Mouse (Mus musculus) neural tube, embryonic 11.5 days (tissue): ENCODE measurements around the gene Gm45785. TPM values are rescaled to one million over a fixed set of nuclear protein-coding genes. Genes with fewer than 3 reads are reported as not detected.

Experiments used
- ATAC-seq: fragments of 200-750 bp; cut with Nextera tagmentation; 2 replicates; pipeline ENCODE4 v1.8.0; 2017; ENCODE audit warnings: moderate number of reproducible peaks, mild to moderate bottlenecking, moderate TSS enrichment, moderate library complexity; ENCODE audit not compliant: insufficient read depth, low FRiP score, low TSS enrichment
- DNase-seq: peaks from one replicate; pipeline ENCODE4 v3.0.0-alpha.2; 2015; ENCODE audit warnings: low spot score
- H3K27ac ChIP-seq: fragments of 300-500 bp; sonication (generic); 2 replicates; pipeline ENCODE4 v1.5.1; 2014; ENCODE audit warnings: low read depth, mild to moderate bottlenecking, low read length
- H3K27me3 ChIP-seq: fragments of 300-500 bp; sonication (generic); 2 replicates; pipeline ENCODE4 v1.6.1; 2014; ENCODE audit warnings: mild to moderate bottlenecking, low read length, mixed read lengths; ENCODE audit not compliant: control insufficient read depth, insufficient read depth
- H3K36me3 ChIP-seq: fragments of 300-500 bp; sonication (generic); 2 replicates; pipeline ENCODE4 v1.6.1; 2014; ENCODE audit warnings: mild to moderate bottlenecking, low read length, moderate library complexity, mixed read lengths; ENCODE audit not compliant: control insufficient read depth, insufficient read depth
- H3K4me1 ChIP-seq: fragments of 300-500 bp; sonication (generic); 2 replicates; pipeline ENCODE4 v1.6.1; 2014; ENCODE audit warnings: low read length, mixed read lengths; ENCODE audit not compliant: control insufficient read depth, insufficient read depth
- H3K4me2 ChIP-seq: fragments of 300-500 bp; sonication (generic); 2 replicates; pipeline ENCODE4 v1.6.1; 2014; ENCODE audit warnings: low read depth, mild to moderate bottlenecking, moderate library complexity
- H3K4me3 ChIP-seq: fragments of 300-500 bp; sonication (generic); 2 replicates; pipeline ENCODE4 v1.5.1; 2014; ENCODE audit warnings: low read depth, low read length
- H3K9ac ChIP-seq: fragments of 300-500 bp; sonication (generic); 2 replicates; pipeline ENCODE4 v1.6.1; 2014; ENCODE audit warnings: mild to moderate bottlenecking, low read length
- H3K9me3 ChIP-seq: fragments of 300-500 bp; sonication (generic); 2 replicates; pipeline ENCODE4 v1.6.1; 2016; ENCODE audit warnings: low read length; ENCODE audit not compliant: control insufficient read depth
- WGBS: fragments of 180-500 bp; shearing (Covaris S2); extraction: QIAGEN DNeasy Blood & Tissue Kit; methylation state at CpG from one replicate; pipeline ENCODE4 v1.1.7; 2014; 5-methylcytosine and 5-hydroxymethylcytosine counted together
- polyA plus RNA-seq: library from polyadenylated mRNA; unstranded; fragments of >200 nt; fragmentation: Nextera tagmentation; extraction: Ambion mirVana; gene quantifications from 2 replicates; pipeline ENCODE4 v1.2.1, GENCODE M21; 2014

Gene Gm45785
- polyA plus RNA-seq, 1 experiment from 2014 or later, result not detected

GRCm38 (mm10) chr7:140828171-140828881, 27.8 kb downstream of the Gm45785 start:
- DNase-seq, result peak; percentile 20

GRCm38 (mm10) chr7:140822731-140823130, 33.4 kb downstream of the Gm45785 start:
- H3K9me3 ChIP-seq, result no peaks in the 10 kb centered on the region
- no peaks in the 10 kb centered on the region for H3K27me3 ChIP-seq
- no peaks in the 10 kb centered on the region for H3K4me1 ChIP-seq
- no peak for DNase-seq
- no peak overlapping the region for H3K9ac ChIP-seq
- no peak overlapping the region for H3K4me3 ChIP-seq
- no peak for ATAC-seq
- H3K27ac ChIP-seq, result no peak overlapping the region
- no peaks in the 10 kb centered on the region for H3K36me3 ChIP-seq
- WGBS, result 95% methylated on average over 4 of the region's 4 CpGs
- H3K4me2 ChIP-seq, result no peak overlapping the region

More at GRCm38 (mm10) chr7:140828171-140828881, 27.8 kb downstream of the Gm45785 start:
- ATAC-seq, result no peak
- WGBS, result 50% methylated on average over 8 of the region's 8 CpGs
- no peaks in the 10 kb centered on the region for H3K27me3 ChIP-seq
- no peak overlapping the region for H3K4me2 ChIP-seq
- H3K36me3 ChIP-seq, result no peaks in the 10 kb centered on the region
- no peak overlapping the region for H3K9ac ChIP-seq
- H3K9me3 ChIP-seq, result no peaks in the 10 kb centered on the region
- no peaks in the 10 kb centered on the region for H3K4me1 ChIP-seq
- H3K4me3 ChIP-seq, result no peak overlapping the region
- H3K27ac ChIP-seq, result no peak overlapping the region

DNA sequence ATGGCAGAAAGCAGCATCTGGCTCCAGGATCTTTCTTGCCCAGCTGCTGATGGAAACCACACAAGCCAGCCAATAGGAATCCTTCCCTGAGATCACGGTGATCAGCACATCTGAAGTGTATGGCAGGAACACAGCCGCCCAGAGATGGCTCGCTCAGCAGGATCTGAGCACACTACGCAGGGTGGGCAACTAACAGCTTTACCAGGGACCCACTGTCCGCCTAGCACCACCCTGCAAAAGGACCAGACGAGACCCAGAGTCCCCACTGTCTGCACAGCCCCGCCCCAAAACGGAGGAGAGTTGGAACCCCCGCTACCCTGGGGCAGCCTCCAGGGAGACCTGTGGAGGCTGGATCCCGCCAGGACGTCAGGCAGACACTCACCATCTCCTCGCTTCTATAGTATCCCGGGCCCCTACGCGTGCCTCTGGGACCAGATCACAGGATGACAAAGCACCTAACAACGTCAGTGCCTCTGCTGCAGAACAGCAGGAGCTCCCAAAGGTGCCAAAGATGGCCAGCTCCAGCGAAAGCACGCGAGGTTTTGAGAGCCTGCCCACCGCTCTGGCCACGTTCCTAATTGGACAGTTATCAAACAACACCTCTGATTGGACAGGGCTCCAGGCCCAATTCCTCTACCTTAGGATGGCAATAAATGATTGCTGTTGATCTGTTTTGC, 34.3 kb downstream of the Gm45785 start, which contains the start of gene Zfp941:
Zfp941 (minus strand) TSS at position 526 of the 677 bp plus-strand sequence.
- H3K27ac ChIP-seq, result no peak within 1 kb of the TSS
- DNase-seq, result peak; percentile 71

GRCm38 (mm10) chr7:140821305-140821652, 34.9 kb downstream of the Gm45785 start:
- no peak overlapping the region for H3K27ac ChIP-seq
- no peak overlapping the region for H3K9ac ChIP-seq
- H3K4me3 ChIP-seq, result peak overlapping the region; percentile 53
- peak; percentile 13; the same call in 1 of the 2 replicates for ATAC-seq
- DNase-seq, result peak; percentile 12
- no peaks in the 10 kb centered on the region for H3K27me3 ChIP-seq
- no peaks in the 10 kb centered on the region for H3K36me3 ChIP-seq
- H3K4me1 ChIP-seq, result no peaks in the 10 kb centered on the region
- WGBS, result 49% methylated on average over 5 of the region's 5 CpGs
- H3K4me2 ChIP-seq, result peak overlapping the region; percentile 73
- no peaks in the 10 kb centered on the region for H3K9me3 ChIP-seq

More for the DNA sequence above, 34.3 kb downstream of the Gm45785 start, which contains the start of gene Zfp941:
- ATAC-seq, result peak; percentile 81
- Histone ChIP-seq H3K36me3 (no peaks in the 10 kb centered on the region), H3K9me3 (no peaks in the 10 kb centered on the region), H3K27me3 (no peaks in the 10 kb centered on the region), H3K4me3 (peak within 1 kb of the TSS; percentile 53), H3K9ac (peak within 1 kb of the TSS; percentile 63), H3K4me1 (no peaks in the 10 kb centered on the region), H3K4me2 (peak within 1 kb of the TSS; percentile 73)
- 3% methylated on average over 21 of the region's 21 CpGs for WGBS

- ATAC-seq (no peak), DNase-seq (no peak)
- no peaks in the 10 kb centered on the region for H3K36me3 ChIP-seq
- H3K4me2 ChIP-seq, result no peak overlapping the region
- H3K4me3 ChIP-seq, result no peak overlapping the region
- H3K9me3 ChIP-seq, result no peaks in the 10 kb centered on the region
- no peak overlapping the region for H3K9ac ChIP-seq
- no peaks in the 10 kb centered on the region for H3K27me3 ChIP-seq
- H3K27ac ChIP-seq, result no peak overlapping the region
- WGBS, result 86% methylated on average over 4 of the region's 4 CpGs
- no peaks in the 10 kb centered on the region for H3K4me1 ChIP-seq
Observed at GRCm38 (mm10) chr7:140820173-140820572, 36.0 kb downstream of the Gm45785 start.

- Histone ChIP-seq H3K4me3 (no peak overlapping the region), H3K4me1 (no peaks in the 10 kb centered on the region), H3K27ac (no peak overlapping the region), H3K9ac (no peak overlapping the region), H3K9me3 (no peaks in the 10 kb centered on the region), H3K27me3 (no peaks in the 10 kb centered on the region), H3K36me3 (no peaks in the 10 kb centered on the region), H3K4me2 (no peak overlapping the region)
- 91% methylated on average over 12 of the region's 12 CpGs for WGBS
- ATAC-seq (no peak), DNase-seq (no peak)
Observed at GRCm38 (mm10) chr7:140812850-140813249, 43.3 kb downstream of the Gm45785 start.

- Histone ChIP-seq H3K9me3 (no peaks in the 10 kb centered on the region), H3K36me3 (no peaks in the 10 kb centered on the region), H3K4me2 (no peak overlapping the region), H3K27ac (no peak overlapping the region), H3K4me1 (no peaks in the 10 kb centered on the region), H3K9ac (no peak overlapping the region), H3K4me3 (no peak overlapping the region), H3K27me3 (no peaks in the 10 kb centered on the region)
- ATAC-seq (no peak), DNase-seq (no peak)
- WGBS, result 90% methylated on average over 13 of the region's 13 CpGs
Observed at GRCm38 (mm10) chr7:140811714-140812113, 44.4 kb downstream of the Gm45785 start.

- H3K36me3 ChIP-seq, result no peaks in the 10 kb centered on the region
- ATAC-seq (no peak), DNase-seq (no peak)
- 91% methylated on average over 6 of the region's 6 CpGs for WGBS
- no peak overlapping the region for H3K4me3 ChIP-seq
- no peaks in the 10 kb centered on the region for H3K27me3 ChIP-seq
- H3K9ac ChIP-seq, result no peak overlapping the region
- H3K4me2 ChIP-seq, result no peak overlapping the region
- no peak overlapping the region for H3K27ac ChIP-seq
- H3K4me1 ChIP-seq, result no peaks in the 10 kb centered on the region
- H3K9me3 ChIP-seq, result no peaks in the 10 kb centered on the region
Observed at GRCm38 (mm10) chr7:140810496-140810895, 45.6 kb downstream of the Gm45785 start.

- no peaks in the 10 kb centered on the region for H3K9me3 ChIP-seq
- no peak overlapping the region for H3K27ac ChIP-seq
- H3K36me3 ChIP-seq, result no peaks in the 10 kb centered on the region
- no peak overlapping the region for H3K9ac ChIP-seq
- H3K4me1 ChIP-seq, result no peaks in the 10 kb centered on the region
- no peaks in the 10 kb centered on the region for H3K27me3 ChIP-seq
- 17% methylated on average over 1 of the region's 1 CpGs for WGBS
- no peak overlapping the region for H3K4me3 ChIP-seq
- ATAC-seq (no peak), DNase-seq (peak; percentile 13)
- H3K4me2 ChIP-seq, result no peak overlapping the region
Observed at GRCm38 (mm10) chr7:140805704-140806103, 50.4 kb downstream of the Gm45785 start.
